Mouse (Mus musculus): ENCODE measurements around the gene Actl7b. TPM values are rescaled to one million over a fixed set of nuclear protein-coding genes. Genes with fewer than 3 reads are reported as not detected.

Actl7b gene
- total RNA-seq (2023), result 0.41 TPM

GRCm38 (mm10) chr4:56741041-56741493, at the start of gene Actl7b:
TSS of gene Actl7b (minus strand) at chr4:56741443.

GRCm38 (mm10) chr4:56743363-56744195, 2.3 kb upstream of the Actl7b start, which contains the start of gene Actl7a:
TSS of gene Actl7a (plus strand) at chr4:56743413.

GRCm38 (mm10) chr4:56740020-56740485, 1.2 kb downstream of the Actl7b start, which contains the start of gene Gm26657:
TSS of gene Gm26657 (plus strand) at chr4:56740070.

Other genes with a start within 250 kb of the Actl7b start
- gene Gm26657, start 1.4 kb downstream of the Actl7b start, total RNA-seq (2023), result not detected
- gene Actl7a, start 2.0 kb upstream of the Actl7b start, total RNA-seq (2023), result not detected
- gene Elp1, start 60.9 kb upstream of the Actl7b start, total RNA-seq (2023), result 37.6 TPM
- gene Fam206a, start 60.9 kb upstream of the Actl7b start, total RNA-seq (2023), result 17.5 TPM
- gene Ctnnal1, start 123.7 kb upstream of the Actl7b start, total RNA-seq (2023), result 3.5 TPM
- gene Tmem245, start 206.0 kb upstream of the Actl7b start, total RNA-seq (2023), result 37.0 TPM
- gene Frrs1l, start 248.9 kb upstream of the Actl7b start, total RNA-seq (2023), result not detected